Mouse (Mus musculus) lung, adult 2 months (tissue): ENCODE measurements at regions not wholly inside any gene's neighbourhood (a gene's known extent, or its start where the extent isn't known, plus 50 kb on each side); places are given as distances from the start of the nearest gene placed in this dataset.

ENCODE experiments used
- CTCF ChIP-seq: fragments of 200-500 bp; IDR thresholded peaks from 2 replicates; pipeline ENCODE4 v1.5.1; 2011; ENCODE audit warnings: mild to moderate bottlenecking, low read length, control low read depth; ENCODE audit not compliant: insufficient read depth
- POLR2A ChIP-seq: fragments of 200-500 bp; IDR thresholded peaks from 2 replicates; pipeline ENCODE4 v1.6.1; 2011; ENCODE audit warnings: low read depth, mild to moderate bottlenecking, control low read depth, low read length, borderline replicate concordance; ENCODE audit errors: extremely low read depth

DNA sequence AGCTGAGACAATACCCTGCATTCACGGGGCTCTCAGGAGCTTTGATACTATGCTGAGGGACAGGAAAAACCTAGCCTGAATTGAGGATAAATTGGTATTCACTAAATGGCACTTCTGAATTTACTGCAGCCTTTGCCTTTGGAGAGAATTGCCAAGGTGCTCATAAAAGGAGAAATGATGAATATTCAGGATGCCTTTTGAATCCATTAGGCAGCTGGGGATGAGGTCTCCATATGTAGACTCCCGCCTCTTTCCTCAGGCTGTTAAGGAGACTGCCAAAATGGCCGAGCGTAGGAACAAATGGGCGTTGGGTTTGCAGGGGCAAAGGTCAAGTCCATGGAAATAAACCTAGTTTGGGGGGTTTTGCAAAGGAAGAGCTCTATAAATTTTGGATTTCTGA lies 123.5 kb downstream of the Hlx start:
- TF ChIP-seq CTCF = no peak
- TF ChIP-seq POLR2A = no peak
